Mouse (Mus musculus): ENCODE results near the gene Zfp867.
A peak's percentile ranks its signal among the peaks of the same experiment; 100 is the strongest.

The Zfp867 gene

DNA sequence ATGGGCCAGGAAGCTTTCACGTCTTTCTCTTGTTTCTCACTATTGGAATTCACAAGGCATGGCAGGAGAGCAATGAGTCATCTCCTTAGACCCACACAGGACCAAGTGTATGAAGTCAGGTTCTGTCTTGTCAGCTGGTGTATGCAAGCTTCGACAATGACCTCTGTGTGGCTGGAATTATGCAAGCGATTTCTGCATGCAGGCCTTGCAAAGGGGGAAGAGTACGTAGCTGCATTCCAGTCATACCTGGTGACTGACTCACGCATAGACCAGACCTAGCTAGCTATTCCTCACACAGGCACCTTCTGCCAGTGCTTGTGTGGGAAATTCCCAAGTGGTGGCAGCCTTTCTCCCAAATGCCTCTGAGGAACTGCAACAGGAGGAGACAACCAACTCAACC is 13.3 kb downstream of the Zfp867 start:
- ATAC-seq (ENCODE audit: low TSS enrichment), result peak; percentile 77

DNA sequence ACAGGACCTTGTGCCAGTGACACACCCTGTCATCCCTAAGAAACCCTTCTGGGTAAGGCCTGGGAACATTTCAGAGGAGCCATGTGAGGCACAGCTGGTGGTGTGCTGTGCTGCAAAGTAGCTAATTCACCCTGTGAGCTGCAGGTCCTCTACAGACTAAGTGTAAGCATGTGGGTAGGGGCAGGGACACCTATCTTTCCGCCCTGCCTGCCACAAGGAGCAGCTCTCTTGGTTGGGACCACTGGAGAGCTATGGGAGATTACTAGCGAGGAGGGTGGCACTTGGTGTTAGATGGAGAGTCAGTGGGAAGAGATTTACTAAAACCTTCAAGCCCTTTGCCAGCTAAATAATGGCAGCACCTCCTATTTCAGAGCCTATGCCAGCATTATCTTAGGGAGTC is 15.4 kb downstream of the Zfp867 start:
- ATAC-seq (ENCODE audit: low TSS enrichment), result no peak

DNA sequence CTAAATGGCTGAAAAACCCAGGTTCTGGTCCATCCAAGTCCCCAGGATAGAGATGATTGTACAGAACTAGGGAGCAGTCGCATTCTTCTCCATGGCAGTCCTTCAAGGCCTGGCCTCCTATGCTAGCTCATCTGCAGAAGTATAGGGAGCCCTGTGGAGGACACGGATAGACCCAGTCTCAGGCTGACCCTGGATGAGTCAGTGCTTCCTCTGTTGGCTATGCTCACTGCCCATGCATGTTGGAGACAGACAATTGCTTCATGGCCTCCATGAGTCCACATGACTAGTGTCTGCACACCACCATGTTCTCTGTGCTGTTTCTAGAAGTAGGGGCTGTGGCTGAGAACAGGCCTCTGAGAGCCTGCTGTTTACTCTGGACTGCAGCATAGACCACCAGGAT is 15.9 kb downstream of the Zfp867 start:
- no peak for ATAC-seq (ENCODE audit: low TSS enrichment)

DNA sequence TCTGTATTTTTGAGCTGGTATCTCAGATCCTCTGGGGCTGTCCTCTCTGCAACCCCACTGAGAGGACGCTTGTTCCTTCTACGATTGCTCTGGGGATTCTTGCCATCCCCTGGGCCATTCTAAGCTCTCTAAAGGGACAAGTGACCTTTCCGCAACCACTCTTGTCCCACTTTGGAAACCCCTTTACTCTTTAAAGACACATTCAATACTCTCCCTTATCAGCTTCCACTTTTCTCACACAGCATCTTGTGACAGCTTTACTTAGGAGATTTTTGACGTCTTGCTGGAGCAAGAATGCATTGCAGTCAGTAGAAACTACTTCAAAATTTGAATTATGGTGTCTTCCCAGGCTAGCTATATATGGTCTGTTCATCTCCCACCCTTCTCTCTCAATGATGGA is 21.2 kb downstream of the Zfp867 start, which contains the start of gene Snap47:
Gene Snap47, minus strand, starts transcription at position 101 of the 400 bp plus-strand sequence.
- no peak for ATAC-seq (ENCODE audit: low TSS enrichment)

DNA sequence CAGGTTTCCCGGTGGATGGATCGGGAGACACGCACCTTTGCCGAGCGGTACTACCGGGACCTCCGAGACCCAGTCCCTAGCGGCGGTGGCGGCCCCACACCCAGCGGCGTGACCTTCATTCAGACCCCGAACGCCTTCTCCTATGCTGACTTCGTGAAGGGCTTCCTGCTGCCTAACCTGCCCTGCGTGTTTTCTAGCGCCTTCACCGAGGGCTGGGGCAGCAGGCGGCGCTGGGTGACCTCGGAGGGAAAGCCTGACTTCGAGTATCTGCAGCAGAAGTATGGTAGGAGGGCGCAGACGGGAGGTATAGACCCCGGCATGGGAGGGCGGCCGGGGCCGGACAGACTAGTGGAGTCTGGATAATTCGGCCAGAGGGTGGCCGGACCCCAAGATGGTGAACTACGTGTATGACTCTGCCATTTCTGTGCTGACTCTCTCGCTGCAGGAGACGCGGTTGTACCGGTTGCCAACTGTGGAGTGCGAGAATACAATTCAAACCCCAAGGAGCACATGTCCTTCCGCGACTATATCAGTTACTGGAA is 22.0 kb downstream of the Zfp867 start:
- peak; percentile 38 for ATAC-seq (ENCODE audit: low TSS enrichment)

DNA sequence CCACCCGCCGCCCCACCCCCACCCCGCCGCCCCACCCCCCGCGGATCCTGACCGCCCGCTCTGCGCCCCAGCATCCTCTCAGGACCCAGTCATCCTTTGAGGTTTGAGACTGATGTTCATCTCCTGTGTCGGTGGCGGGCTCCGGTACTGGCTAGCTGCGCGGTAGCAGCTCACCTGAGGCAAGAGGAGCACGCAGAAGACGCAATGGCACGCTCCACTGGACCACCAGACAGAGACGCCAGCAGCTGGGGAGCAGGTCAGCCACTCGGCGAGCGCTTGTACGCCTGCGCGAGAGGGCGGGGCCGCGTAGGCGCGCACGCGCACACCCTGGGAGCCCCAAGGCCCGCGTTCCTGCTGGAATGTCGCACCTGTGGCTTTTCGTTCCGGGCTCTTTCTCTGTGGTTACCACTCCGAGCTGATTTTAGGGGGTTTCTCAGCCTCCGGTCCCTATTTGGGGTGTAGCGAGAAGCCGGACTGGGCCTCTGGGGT is 22.5 kb downstream of the Zfp867 start, which contains the start of gene Jmjd4:
Gene Jmjd4, plus strand, starts transcription at position 305 of the 489 bp plus-strand sequence.
- ATAC-seq (ENCODE audit: low TSS enrichment), result peak; percentile 94

DNA sequence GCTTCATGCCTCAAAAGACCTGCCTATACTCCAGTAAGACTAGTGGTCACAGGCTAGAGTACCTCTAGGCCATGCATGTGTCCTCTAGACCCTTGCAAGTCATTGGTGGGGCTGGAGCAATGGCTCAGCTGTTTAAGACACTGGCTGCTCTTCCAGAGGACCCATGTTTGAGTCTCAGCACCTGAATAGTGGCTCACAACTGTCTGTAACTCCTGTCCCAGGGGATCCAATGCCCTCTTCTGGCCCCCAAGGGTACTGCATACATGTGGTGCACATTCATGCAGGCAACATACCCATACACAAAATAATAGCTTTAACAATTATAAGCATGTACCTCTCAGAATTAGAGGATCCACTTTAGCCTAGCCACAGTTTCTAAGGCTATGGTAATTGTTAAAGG is 29.2 kb downstream of the Zfp867 start:
- ATAC-seq (ENCODE audit: low TSS enrichment), result no peak

DNA sequence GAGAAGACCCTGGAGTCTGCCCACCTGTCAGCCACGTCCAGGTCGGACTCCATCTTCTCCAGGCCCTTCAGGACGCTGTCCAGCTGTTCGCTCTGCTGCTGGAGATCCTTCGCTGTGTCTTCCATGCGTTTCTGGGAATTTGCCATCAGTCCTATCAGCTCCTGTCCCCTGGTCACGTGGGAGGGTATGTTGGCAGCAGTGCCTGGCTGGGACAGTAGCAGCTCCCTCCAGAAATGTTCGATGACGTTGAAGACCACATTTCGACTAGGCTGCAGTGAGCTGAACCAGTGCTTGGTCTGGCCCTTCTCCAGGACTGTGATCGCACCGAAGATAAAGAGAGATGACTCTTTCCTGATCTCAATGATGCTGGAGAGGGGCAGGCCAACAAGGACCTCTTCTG is 34.3 kb downstream of the Zfp867 start:
- ATAC-seq (ENCODE audit: low TSS enrichment), result no peak

DNA sequence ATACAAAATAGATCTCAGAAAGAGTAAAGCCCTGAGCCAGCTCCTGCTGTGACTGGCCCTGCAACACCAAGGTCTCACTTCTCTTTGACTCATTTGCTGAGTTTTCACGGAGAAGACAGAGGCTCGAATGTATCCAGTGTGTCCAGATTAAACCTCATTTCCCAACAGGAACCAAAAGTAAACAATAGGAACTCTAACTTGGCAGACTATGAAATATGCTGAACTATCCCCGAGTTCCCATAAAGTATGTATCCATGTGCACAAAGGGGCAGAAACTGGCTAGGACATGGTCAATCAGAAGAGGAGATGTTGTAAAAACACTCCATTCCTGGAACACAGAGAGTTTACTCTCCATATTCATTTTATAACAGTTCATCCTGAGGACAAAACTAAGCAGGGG is 40.0 kb downstream of the Zfp867 start:
- ATAC-seq (ENCODE audit: low TSS enrichment), result no peak

DNA sequence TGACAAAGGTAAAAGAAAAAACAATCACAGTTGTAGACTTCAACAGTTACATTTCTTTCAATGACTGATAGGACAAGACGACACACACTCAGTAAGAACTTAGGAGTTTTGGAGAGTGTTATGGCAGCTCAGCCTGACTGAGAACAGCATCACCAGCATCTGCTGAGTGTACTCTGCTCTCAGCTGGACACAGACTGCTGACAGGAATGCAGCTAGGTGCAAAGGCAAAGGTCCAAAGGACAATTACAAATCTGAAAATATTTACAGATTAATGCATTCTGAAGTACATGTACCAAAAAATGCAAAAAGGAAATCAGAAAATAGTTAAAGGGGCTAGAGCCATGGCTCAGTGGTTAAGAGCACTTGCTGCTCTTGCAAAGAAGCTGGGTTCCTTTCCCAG is 42.3 kb downstream of the Zfp867 start:
- ATAC-seq (ENCODE audit: low TSS enrichment), result no peak

DNA sequence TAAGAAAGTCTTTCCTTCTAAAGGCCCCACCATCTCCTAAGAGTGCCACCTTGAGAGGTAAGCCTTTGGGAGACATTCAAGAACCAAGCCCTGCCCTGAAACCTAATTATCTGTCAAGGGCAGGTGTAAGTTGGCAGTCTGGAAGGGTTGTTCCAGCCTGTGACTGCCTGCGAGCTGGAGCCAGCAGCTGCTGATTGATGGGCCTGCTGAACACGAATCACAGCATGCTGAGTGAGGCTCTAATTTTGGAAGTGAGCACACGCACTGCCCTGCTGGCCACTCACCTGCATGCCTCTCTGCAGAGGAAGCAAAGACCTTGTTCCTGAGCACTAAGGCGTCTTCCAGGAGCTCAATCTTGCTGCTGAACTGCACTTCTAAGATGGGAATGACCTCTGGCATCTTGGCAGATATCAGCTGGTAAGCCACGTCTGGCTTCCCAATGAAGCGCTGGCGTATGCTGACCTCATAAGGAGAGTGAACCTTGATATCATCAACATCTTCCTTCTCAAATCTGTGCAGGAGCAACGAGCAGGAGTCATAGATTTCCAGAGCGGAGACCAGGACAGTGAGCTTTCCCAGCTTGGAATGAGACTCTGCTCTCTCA is 44.1 kb downstream of the Zfp867 start:
- ATAC-seq (ENCODE audit: low TSS enrichment), result no peak

DNA sequence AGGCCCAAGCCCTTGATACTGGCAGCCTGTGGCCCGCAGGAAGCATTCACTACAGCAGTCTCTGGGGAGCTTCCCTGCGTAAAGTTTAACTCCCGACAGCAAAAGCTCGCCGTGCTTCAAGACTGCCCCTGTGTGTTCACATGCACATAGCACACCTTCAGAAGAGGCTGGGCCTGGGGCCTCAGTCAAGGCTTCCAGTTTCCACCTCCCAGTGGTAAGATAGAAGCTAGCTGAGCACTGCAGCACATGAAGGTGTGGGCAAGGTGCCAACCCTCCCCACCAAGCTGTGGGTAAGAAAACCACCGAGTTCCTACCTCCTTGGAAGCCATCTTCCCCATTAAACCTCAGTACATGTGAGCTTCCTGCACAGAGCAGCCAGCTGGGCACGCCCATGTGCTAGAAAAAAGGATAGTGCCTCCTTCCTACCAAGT is 46.6 kb downstream of the Zfp867 start:
- peak; percentile 71 for ATAC-seq (ENCODE audit: low TSS enrichment)

DNA sequence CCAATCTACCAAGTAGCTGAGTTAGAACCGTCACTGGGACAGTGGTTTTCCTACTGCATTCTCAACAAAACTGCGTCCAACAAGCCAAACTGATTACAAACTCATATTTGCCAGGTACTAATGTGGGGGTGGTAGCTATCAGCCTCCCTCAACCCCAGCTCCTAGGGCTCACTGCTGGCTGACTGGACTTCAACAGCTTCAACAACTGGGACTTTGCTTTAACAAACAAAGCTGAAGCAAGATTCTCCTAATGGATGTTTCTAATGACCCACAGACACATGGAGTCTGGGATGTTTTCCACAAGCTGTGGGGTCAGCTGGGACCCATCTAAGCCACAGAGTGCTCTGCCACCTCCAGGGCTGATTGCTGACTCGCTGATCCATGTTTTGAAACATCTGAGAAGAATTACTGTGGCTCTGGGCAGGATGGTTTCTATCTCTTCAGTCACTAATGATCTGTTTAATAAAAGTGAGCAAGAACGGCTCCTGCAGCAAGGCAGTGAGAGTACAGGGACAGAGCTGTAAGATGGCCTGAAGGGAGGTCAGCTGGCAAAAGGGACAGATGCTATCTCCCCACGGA is 49.2 kb downstream of the Zfp867 start:
- no peak for ATAC-seq (ENCODE audit: low TSS enrichment)

DNA sequence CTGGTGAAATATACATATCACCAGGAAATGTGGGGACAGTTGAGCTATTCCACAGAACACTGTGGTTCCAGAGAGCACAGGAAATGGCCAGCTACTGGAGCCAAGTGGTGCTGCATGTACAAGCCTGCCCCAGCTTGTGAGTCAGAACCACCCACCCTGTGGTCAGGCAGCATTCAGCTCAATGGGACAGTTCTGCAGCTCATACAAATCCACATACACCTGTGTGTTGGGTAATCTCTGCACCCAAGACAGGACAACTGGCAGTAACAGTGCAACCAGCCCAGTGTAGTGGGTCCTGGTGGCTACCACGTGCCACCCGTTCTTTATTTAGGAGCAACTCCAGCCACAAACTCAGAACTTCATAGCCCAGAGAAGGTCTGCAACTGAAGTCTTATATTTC is 50.3 kb downstream of the Zfp867 start:
- peak; percentile 54; the same call in 1 of the 2 replicates for ATAC-seq (ENCODE audit: low TSS enrichment)

DNA sequence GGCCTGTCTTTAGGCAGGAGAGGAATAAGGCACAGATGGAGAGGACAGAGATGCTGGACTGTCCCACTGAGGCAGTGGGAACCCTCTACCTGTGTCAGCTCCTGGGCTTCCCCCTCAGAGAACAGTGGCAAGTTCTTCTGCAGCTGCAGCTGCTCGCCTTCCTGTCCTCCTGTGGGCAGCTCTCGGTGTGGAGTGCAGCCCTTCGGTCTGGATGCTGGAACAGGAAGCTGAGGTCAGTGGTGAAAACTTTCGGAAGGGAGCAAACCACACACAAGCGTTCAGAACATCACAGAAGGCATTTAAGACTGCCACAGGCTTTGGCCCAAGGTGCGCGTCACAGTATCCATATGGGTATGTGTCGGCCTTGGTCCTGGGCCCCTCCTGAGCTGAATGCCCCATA is 50.8 kb downstream of the Zfp867 start:
- ATAC-seq (ENCODE audit: low TSS enrichment), result no peak

DNA sequence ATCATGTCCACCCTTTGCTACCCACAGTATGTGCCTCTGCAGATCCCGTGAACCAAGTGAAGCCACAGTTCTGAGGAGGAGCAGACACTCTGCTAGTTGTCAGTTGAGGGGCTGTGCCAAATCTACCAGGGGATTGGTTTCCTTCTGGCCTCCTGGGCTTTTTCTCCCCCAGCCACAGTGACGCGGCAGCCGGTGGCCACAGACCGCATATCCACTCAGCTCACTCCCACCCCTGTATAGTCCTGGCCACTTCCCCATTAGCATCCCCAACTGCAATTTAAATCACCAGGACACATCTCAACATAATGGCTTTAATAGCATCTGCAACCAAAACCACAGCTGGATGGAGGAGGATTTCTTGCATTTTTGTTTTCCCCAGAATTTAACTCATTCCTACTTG is 53.6 kb downstream of the Zfp867 start:
- no peak for ATAC-seq (ENCODE audit: low TSS enrichment)

DNA sequence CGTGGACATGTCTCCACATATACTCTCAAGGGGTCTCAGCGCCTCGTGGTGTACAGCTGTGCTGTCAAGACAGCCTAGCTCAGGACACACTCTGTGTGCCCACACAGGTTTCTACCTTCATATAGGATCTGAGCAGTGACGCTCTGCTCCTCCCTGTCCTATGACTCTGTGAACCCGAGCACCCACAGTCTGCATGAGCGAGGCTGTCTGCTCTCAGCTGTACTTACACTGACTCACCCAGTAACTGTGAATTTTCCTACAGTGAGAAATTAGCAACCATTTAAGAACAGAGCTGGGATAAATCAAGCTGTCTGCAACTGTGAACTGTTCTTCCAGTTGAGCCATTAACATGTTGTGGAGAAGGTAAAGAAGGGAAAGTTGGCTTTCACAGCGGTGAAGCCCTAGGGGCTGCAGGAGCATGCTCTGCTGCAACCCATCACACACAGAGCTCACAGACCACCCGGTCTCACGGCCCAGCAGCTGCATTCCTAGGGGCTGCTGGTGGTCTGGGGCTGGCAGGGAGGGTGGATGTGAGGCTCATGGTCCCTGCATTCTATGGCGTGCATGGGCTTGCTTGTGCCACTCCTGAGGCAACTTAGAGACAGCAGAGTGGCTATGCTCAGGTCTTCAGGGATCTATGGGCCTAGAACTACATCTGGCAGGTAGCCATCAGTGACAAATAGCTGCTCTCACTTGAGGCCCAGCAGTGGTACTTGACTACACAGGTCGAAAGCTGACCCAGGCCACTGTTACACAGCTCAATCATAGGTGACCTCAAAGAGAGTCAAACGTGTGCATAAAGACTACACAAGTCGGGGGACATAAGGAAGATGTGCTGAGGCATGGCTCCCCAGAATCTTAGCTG is 59.0 kb downstream of the Zfp867 start:
- peak; percentile 89 for ATAC-seq (ENCODE audit: low TSS enrichment)

DNA sequence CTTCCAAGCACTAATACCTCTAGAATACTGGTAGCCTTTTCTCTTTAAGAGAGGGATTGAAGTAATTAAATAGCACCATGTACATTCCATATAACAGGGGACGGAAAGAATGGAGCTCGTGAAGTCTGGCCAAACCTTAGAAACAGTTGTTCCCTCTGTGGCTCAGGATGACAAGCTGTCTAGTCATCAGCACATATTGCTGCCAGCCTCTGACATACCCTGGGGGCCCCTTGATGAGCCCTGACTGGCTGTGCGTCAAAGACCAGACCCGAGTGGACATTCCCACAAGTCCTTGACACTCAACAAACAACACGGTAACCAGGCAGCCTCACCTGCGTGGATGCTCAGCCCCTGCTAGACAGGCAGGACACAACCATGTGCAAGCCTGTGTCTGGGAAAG is 60.2 kb downstream of the Zfp867 start:
- no peak for ATAC-seq (ENCODE audit: low TSS enrichment)
